Mouse (Mus musculus): ENCODE measurements at regions not wholly inside any gene's neighbourhood (a gene's known extent, or its start where the extent isn't known, plus 50 kb on each side); places are given as distances from the start of the nearest gene placed in this dataset.

- Histone ChIP-seq H3K27me3 (ENCODE audit: control insufficient read depth, insufficient read depth, low read length) (no peaks in the 10 kb centered on the region), H3K27ac (replicated peaks) (no peak overlapping the region), H3K4me2 (replicated peaks; ENCODE audit: low read depth) (no peak overlapping the region), H3K9ac (ENCODE audit: low read length) (no peak overlapping the region), H3K4me1 (replicated peaks; ENCODE audit: control insufficient read depth, insufficient read depth) (no peaks in the 10 kb centered on the region), H3K4me3 (ENCODE audit: low read depth, low read length) (no peak overlapping the region), H3K9me3 (ENCODE audit: control insufficient read depth, low read length) (no peaks in the 10 kb centered on the region), H3K36me3 (ENCODE audit: control insufficient read depth, insufficient read depth, low read length) (no peaks in the 10 kb centered on the region)
- no peak for ATAC-seq (ENCODE audit: low FRiP score, low TSS enrichment)
- no peak for DNase-seq (ENCODE audit: low spot score)
- WGBS, result 40% methylated on average over 6 of the region's 6 CpGs
- TF ChIP-seq CTCF (IDR thresholded peaks at IDR 0.05; ENCODE audit: low read depth) (no peak), EP300 (optimal IDR thresholded peaks at IDR 0.05) (no peak)
These were observed 984.3 kb downstream of the Slc4a3 start for GRCm38 (mm10) chr1:76530342-76530741.

- H3K27ac ChIP-seq (replicated peaks), result no peak overlapping the region
- H3K9me3 ChIP-seq (ENCODE audit: control insufficient read depth, low read length), result no peaks in the 10 kb centered on the region
- WGBS, result 73% methylated on average over 4 of the region's 4 CpGs
- no peaks in the 10 kb centered on the region for H3K4me1 ChIP-seq (replicated peaks; ENCODE audit: control insufficient read depth, insufficient read depth)
- no peaks in the 10 kb centered on the region for H3K36me3 ChIP-seq (ENCODE audit: control insufficient read depth, insufficient read depth, low read length)
- no peak overlapping the region for H3K4me3 ChIP-seq (ENCODE audit: low read depth, low read length)
- ATAC-seq (ENCODE audit: low FRiP score, low TSS enrichment) (no peak), DNase-seq (ENCODE audit: low spot score) (no peak)
- no peaks in the 10 kb centered on the region for H3K27me3 ChIP-seq (ENCODE audit: control insufficient read depth, insufficient read depth, low read length)
- no peak overlapping the region for H3K4me2 ChIP-seq (replicated peaks; ENCODE audit: low read depth)
- TF ChIP-seq EP300 (optimal IDR thresholded peaks at IDR 0.05) (no peak), CTCF (IDR thresholded peaks at IDR 0.05; ENCODE audit: low read depth) (no peak)
- H3K9ac ChIP-seq (ENCODE audit: low read length), result no peak overlapping the region
These were observed 979.3 kb downstream of the Epha4 start for GRCm38 (mm10) chr1:76535522-76535956.

- no peaks in the 10 kb centered on the region for H3K4me1 ChIP-seq (replicated peaks; ENCODE audit: control insufficient read depth, insufficient read depth)
- H3K4me3 ChIP-seq (ENCODE audit: low read depth, low read length), result no peak overlapping the region
- H3K9ac ChIP-seq (ENCODE audit: low read length), result no peak overlapping the region
- no peaks in the 10 kb centered on the region for H3K36me3 ChIP-seq (ENCODE audit: control insufficient read depth, insufficient read depth, low read length)
- TF ChIP-seq EP300 (optimal IDR thresholded peaks at IDR 0.05), result no peak
- H3K9me3 ChIP-seq (ENCODE audit: control insufficient read depth, low read length), result no peaks in the 10 kb centered on the region
- DNase-seq (ENCODE audit: low spot score), result no peak
- no peak for ATAC-seq (ENCODE audit: low FRiP score, low TSS enrichment)
- no peak overlapping the region for H3K27ac ChIP-seq (replicated peaks)
- no peak overlapping the region for H3K4me2 ChIP-seq (replicated peaks; ENCODE audit: low read depth)
- WGBS, result 66% methylated on average over 3 of the region's 3 CpGs
- H3K27me3 ChIP-seq (ENCODE audit: control insufficient read depth, insufficient read depth, low read length), result no peaks in the 10 kb centered on the region
These were observed 974.4 kb downstream of the Epha4 start for GRCm38 (mm10) chr1:76540529-76540928.

GRCm38 (mm10) chr1:76550876-76551275 lies 964.0 kb downstream of the Epha4 start:
- WGBS, result 61% methylated on average over 5 of the region's 5 CpGs
- DNase-seq (ENCODE audit: low spot score) (peak; percentile 25), ATAC-seq (ENCODE audit: low FRiP score, low TSS enrichment) (no peak)
- no peak overlapping the region for H3K9ac ChIP-seq (ENCODE audit: low read length)
- no peak for TF ChIP-seq EP300 (optimal IDR thresholded peaks at IDR 0.05)
- H3K36me3 ChIP-seq (ENCODE audit: control insufficient read depth, insufficient read depth, low read length), result no peaks in the 10 kb centered on the region
- no peaks in the 10 kb centered on the region for H3K27me3 ChIP-seq (ENCODE audit: control insufficient read depth, insufficient read depth, low read length)
- H3K27ac ChIP-seq (replicated peaks), result no peak overlapping the region
- no peak overlapping the region for H3K4me2 ChIP-seq (replicated peaks; ENCODE audit: low read depth)
- H3K4me1 ChIP-seq (replicated peaks; ENCODE audit: control insufficient read depth, insufficient read depth), result no peaks in the 10 kb centered on the region
- H3K9me3 ChIP-seq (ENCODE audit: control insufficient read depth, low read length), result no peaks in the 10 kb centered on the region
- no peak overlapping the region for H3K4me3 ChIP-seq (ENCODE audit: low read depth, low read length)

GRCm38 (mm10) chr1:76559441-76559840 lies 955.4 kb downstream of the Epha4 start:
- no peak for ATAC-seq (ENCODE audit: low FRiP score, low TSS enrichment)
- no peak overlapping the region for H3K27ac ChIP-seq (replicated peaks)
- no peaks in the 10 kb centered on the region for H3K9me3 ChIP-seq (ENCODE audit: control insufficient read depth, low read length)
- H3K4me3 ChIP-seq (ENCODE audit: low read depth, low read length), result no peak overlapping the region
- 94% methylated on average over 7 of the region's 7 CpGs for WGBS
- no peak for TF ChIP-seq CTCF (IDR thresholded peaks at IDR 0.05; ENCODE audit: low read depth)
- no peak for TF ChIP-seq EP300 (optimal IDR thresholded peaks at IDR 0.05)
- no peak for DNase-seq (ENCODE audit: low spot score)
- H3K4me2 ChIP-seq (replicated peaks; ENCODE audit: low read depth), result no peak overlapping the region
- H3K27me3 ChIP-seq (ENCODE audit: control insufficient read depth, insufficient read depth, low read length), result no peaks in the 10 kb centered on the region
- H3K36me3 ChIP-seq (ENCODE audit: control insufficient read depth, insufficient read depth, low read length), result no peaks in the 10 kb centered on the region
- H3K4me1 ChIP-seq (replicated peaks; ENCODE audit: control insufficient read depth, insufficient read depth), result no peaks in the 10 kb centered on the region
- no peak overlapping the region for H3K9ac ChIP-seq (ENCODE audit: low read length)

- H3K4me2 ChIP-seq (replicated peaks; ENCODE audit: low read depth), result no peak overlapping the region
- H3K9me3 ChIP-seq (ENCODE audit: control insufficient read depth, low read length), result no peaks in the 10 kb centered on the region
- DNase-seq (ENCODE audit: low spot score), result no peak
- no peaks in the 10 kb centered on the region for H3K36me3 ChIP-seq (ENCODE audit: control insufficient read depth, insufficient read depth, low read length)
- 67% methylated on average over 5 of the region's 5 CpGs for WGBS
- TF ChIP-seq EP300 (optimal IDR thresholded peaks at IDR 0.05) (no peak), CTCF (IDR thresholded peaks at IDR 0.05; ENCODE audit: low read depth) (no peak)
- no peaks in the 10 kb centered on the region for H3K27me3 ChIP-seq (ENCODE audit: control insufficient read depth, insufficient read depth, low read length)
- H3K27ac ChIP-seq (replicated peaks), result no peak overlapping the region
- H3K9ac ChIP-seq (ENCODE audit: low read length), result no peak overlapping the region
- no peak for ATAC-seq (ENCODE audit: low FRiP score, low TSS enrichment)
- H3K4me1 ChIP-seq (replicated peaks; ENCODE audit: control insufficient read depth, insufficient read depth), result no peaks in the 10 kb centered on the region
- H3K4me3 ChIP-seq (ENCODE audit: low read depth, low read length), result no peak overlapping the region
These were observed 939.4 kb downstream of the Epha4 start for GRCm38 (mm10) chr1:76575487-76575886.

Measured in stomach, postnatal 0 days (tissue).